Mouse (Mus musculus): ENCODE measurements around the gene Kdr.

Kdr gene

DNA sequence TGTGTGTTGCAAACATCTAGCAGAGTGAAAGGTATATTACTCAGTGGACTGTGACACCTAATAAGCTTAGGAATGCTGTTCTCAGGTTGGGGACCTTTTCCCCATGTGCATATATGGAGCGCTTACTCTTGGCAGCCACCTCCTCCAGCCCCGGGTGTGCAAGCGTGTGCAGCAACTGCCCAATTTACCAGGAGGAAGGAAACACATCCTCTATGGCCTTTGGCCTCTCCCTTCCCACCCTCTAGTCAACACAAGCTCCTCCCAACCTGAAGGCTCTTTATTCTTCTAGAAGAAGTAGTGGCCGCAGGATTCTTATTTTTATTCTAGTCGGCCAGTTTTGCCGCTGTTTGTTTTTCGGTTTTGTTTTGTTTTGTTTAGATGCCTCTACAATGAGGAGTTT is 60.1 kb downstream of the Kdr start:
- DNase-seq (ENCODE audit: low spot score in 2 of 2) = no peak

GRCm38 (mm10) chr5:75917231-75917630 is 61.0 kb downstream of the Kdr start:
- DNase-seq (ENCODE audit: low spot score in 2 of 2) = no peak

GRCm38 (mm10) chr5:75906102-75906501 is 72.2 kb downstream of the Kdr start:
- DNase-seq (ENCODE audit: low spot score in 2 of 2) = no peak

- no peak for DNase-seq (ENCODE audit: low spot score in 2 of 2)
Measured at GRCm38 (mm10) chr5:75900231-75900920, 77.9 kb downstream of the Kdr start.

DNA sequence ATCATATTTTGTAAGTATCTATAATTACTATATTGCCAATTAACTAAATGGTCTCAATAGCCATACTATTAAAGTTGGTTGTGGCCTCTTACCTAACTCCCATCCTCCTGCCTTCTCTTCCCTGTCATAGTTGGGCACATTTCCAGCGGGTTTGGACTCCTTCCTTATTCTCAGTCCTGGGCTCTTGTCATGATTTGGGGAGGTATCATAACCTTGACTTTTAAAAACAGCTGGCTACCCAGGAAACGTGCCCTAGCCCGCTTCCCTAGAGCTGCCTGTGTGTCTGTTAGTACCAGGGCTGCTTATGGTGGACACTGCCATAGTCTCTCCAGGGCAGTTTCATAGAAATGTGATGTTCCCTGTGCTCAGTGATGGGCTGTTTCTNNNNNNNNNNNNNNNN is 82.9 kb downstream of the Kdr start:
- no peak for DNase-seq (ENCODE audit: low spot score in 2 of 2)

GRCm38 (mm10) chr5:75892956-75893471 is 85.2 kb downstream of the Kdr start:
- no peak for DNase-seq (ENCODE audit: low spot score in 2 of 2)

Data from spleen, postnatal 10 days (tissue).